Mouse (Mus musculus) brain, embryonic 14.5 days (tissue): ENCODE data around the gene Prex1.

Experiments used
- CTCF ChIP-seq: fragments of 200-500 bp; IDR thresholded peaks from 2 replicates; pipeline ENCODE4 v1.5.1; 2012; ENCODE audit warnings: inconsistent platforms, mild to moderate bottlenecking, moderate library complexity, borderline replicate concordance; ENCODE audit not compliant: insufficient read depth, insufficient read length; ENCODE audit errors: extremely low read depth
- POLR2A ChIP-seq: fragments of 200-500 bp; IDR thresholded peaks from 2 replicates; pipeline ENCODE4 v1.6.1; 2012; ENCODE audit warnings: mild to moderate bottlenecking, inconsistent platforms, borderline replicate concordance; ENCODE audit not compliant: poor library complexity, insufficient read depth, insufficient read length, severe bottlenecking; ENCODE audit errors: extremely low read depth

DNA sequence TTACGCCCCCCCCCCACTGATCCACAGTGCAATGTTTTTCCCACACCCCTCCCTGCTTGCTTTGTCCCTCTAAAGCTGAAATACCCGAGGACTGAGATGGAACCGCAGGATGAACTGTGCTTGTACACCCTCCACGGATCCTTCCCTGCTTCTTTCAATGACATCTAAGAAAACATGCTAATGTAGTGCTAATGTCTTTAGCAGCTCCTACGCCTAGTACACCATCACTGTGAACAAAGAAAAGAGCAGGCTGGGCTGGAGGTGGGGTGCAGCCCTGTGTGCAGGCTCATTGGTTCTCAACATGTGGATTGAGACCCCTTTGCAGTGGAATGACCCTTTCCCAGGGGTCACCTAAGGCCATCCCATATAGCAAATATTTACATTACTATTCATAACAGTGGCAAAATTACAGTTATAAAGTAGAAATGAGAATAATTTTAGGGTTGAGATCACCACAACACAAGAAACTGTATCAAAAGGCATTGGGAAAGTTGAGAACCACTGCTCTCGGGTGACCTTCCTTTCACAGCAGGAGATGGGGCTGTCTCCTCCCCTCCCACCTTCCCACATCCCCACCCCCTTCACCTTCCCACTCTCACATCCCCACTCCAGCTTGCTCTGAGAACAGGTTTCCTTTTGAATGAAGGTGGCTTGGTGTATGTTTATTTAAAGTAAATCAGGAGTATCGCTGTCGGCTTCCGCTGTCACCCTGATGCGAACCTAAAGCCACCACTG, 190.3 kb downstream of the Prex1 start:
- no peak for TF ChIP-seq CTCF
- no peak for TF ChIP-seq POLR2A
